9 mouse cellular contexts compared by ENCODE assay signal in genomic region chr5:81329571-81329971, GRCm38 (mm10).
DNase-seq lines count a peak whose midpoint lies in the region; ATAC-seq and TF ChIP-seq lines count a peak whose summit lies in the region.
"Had no signal": no experiment of that assay in that cellular context is flagged by ENCODE, and none has a peak within 500 bp of the region (broad histone marks: within the 10 kb centered on the region; RNA-seq: fewer than 3 reads in every experiment).

No protein-coding gene starts in this region.

- DNase-seq in kidney, postnatal 4 days: peak; percentile 15 to 18
- DNase-seq in kidney, adult 2 months: no peak
- DNase-seq in embryonic facial prominence, embryonic 11.5 days (ENCODE audit: low spot score): peak; percentile 20
- DNase-seq in forebrain, postnatal 0 days: no peak
- DNase-seq in left cerebral cortex, postnatal 14 days (ENCODE audit: low spot score in 2 of 2): no peak
- DNase-seq: thymus, adult 18-20 months had no signal

- H3K36me3 ChIP-seq in kidney, adult 2 months (ENCODE audit: control insufficient read depth, insufficient read depth, low read length): no peaks in the 10 kb centered on the region
- no peaks in the 10 kb centered on the region for H3K36me3 ChIP-seq in embryonic facial prominence, embryonic 11.5 days (replicated peaks; ENCODE audit: control insufficient read depth, insufficient read depth, low read depth, low read length)
- H3K36me3 ChIP-seq in forebrain, postnatal 0 days (ENCODE audit: insufficient read depth): no peaks in the 10 kb centered on the region
- no peaks in the 10 kb centered on the region for H3K36me3 ChIP-seq in neural tube, embryonic 13.5 days

- H3K4me2 ChIP-seq in embryonic facial prominence, embryonic 11.5 days (ENCODE audit: low read depth, low read length): no peak overlapping the region
- H3K4me2 ChIP-seq in forebrain, postnatal 0 days (ENCODE audit: low read depth): no peak overlapping the region
- peak overlapping the region; percentile 30 for H3K4me2 ChIP-seq in neural tube, embryonic 13.5 days

- H3K4me1 ChIP-seq in kidney, adult 2 months (ENCODE audit: control insufficient read depth, insufficient read depth, low read length): no peaks in the 10 kb centered on the region
- no peaks in the 10 kb centered on the region for H3K4me1 ChIP-seq in embryonic facial prominence, embryonic 11.5 days (ENCODE audit: control insufficient read depth, insufficient read depth, low read length)
- no peaks in the 10 kb centered on the region for H3K4me1 ChIP-seq in forebrain, postnatal 0 days (ENCODE audit: insufficient read depth)
- H3K4me1 ChIP-seq in neural tube, embryonic 13.5 days (replicated peaks): peaks cover 11% of the 10 kb centered on the region

- intact Hi-C loops in left cerebral cortex, postnatal 14 days (cut with DNase I): no loop called here

- no peaks in the 10 kb centered on the region for H3K27me3 ChIP-seq in kidney, adult 2 months (replicated peaks; ENCODE audit: control insufficient read depth, insufficient read depth, low read length)
- H3K27me3 ChIP-seq in embryonic facial prominence, embryonic 11.5 days (ENCODE audit: control insufficient read depth, insufficient read depth, low read length): no peaks in the 10 kb centered on the region
- no peaks in the 10 kb centered on the region for H3K27me3 ChIP-seq in forebrain, postnatal 0 days (ENCODE audit: insufficient read depth, low read length)
- H3K27me3 ChIP-seq in neural tube, embryonic 13.5 days: no peaks in the 10 kb centered on the region

- H3K4me3 ChIP-seq in kidney, adult 2 months (ENCODE audit: insufficient read depth, low read depth, low read length): no peak overlapping the region
- H3K4me3 ChIP-seq in embryonic facial prominence, embryonic 11.5 days (ENCODE audit: low read depth, low read length): no peak overlapping the region
- H3K4me3 ChIP-seq in forebrain, postnatal 0 days (ENCODE audit: low read depth, low read length): no peak overlapping the region
- H3K4me3 ChIP-seq in neural tube, embryonic 13.5 days: no peak overlapping the region

- H3K27ac ChIP-seq in kidney, adult 2 months (ENCODE audit: insufficient read depth, low read depth, low read length): no peak overlapping the region
- H3K27ac ChIP-seq in embryonic facial prominence, embryonic 11.5 days (replicated peaks; ENCODE audit: low read depth, low read length): no peak overlapping the region
- no peak overlapping the region for H3K27ac ChIP-seq in forebrain, postnatal 0 days (ENCODE audit: low read depth, low read length)
- H3K27ac ChIP-seq in neural tube, embryonic 13.5 days (replicated peaks): no peak overlapping the region

- TF ChIP-seq CTCF in kidney, adult 2 months (conservative IDR thresholded peaks at IDR 0.05; ENCODE audit: insufficient read depth, insufficient read length, low read depth, low read length): no peak
- no peak for TF ChIP-seq CTCF in forebrain, postnatal 0 days (IDR thresholded peaks at IDR 0.05; ENCODE audit: low read depth)

- ATAC-seq in embryonic facial prominence, embryonic 11.5 days (replicated peaks; ENCODE audit: insufficient number of reproducible peaks, low FRiP score, low TSS enrichment, low read depth): no peak
- peak; percentile 25 for ATAC-seq in forebrain, postnatal 0 days
- ATAC-seq in neural tube, embryonic 13.5 days (ENCODE audit: low read depth): peak; percentile 53
- ATAC-seq in inflammation-experienced regulatory T-cells, adult 6 months: no peak
- ATAC-seq: Patski had no signal

- H3K9me3 ChIP-seq in embryonic facial prominence, embryonic 11.5 days (replicated peaks; ENCODE audit: control insufficient read depth, low read length): no peaks in the 10 kb centered on the region
- H3K9me3 ChIP-seq in forebrain, postnatal 0 days (ENCODE audit: low read length): no peaks in the 10 kb centered on the region
- H3K9me3 ChIP-seq in neural tube, embryonic 13.5 days: no peaks in the 10 kb centered on the region

- H3K9ac ChIP-seq in embryonic facial prominence, embryonic 11.5 days (replicated peaks; ENCODE audit: low read length): no peak overlapping the region
- no peak overlapping the region for H3K9ac ChIP-seq in forebrain, postnatal 0 days
- H3K9ac ChIP-seq in neural tube, embryonic 13.5 days: no peak overlapping the region

- no peak for TF ChIP-seq POLR2A in kidney, adult 2 months (IDR thresholded peaks at IDR 0.05; ENCODE audit: low read depth, low read length)

- 31% methylated on average over 18 of the region's 18 CpGs for WGBS in kidney, adult 2 months
- 18% methylated on average over 17 of the region's 18 CpGs for WGBS in embryonic facial prominence, embryonic 11.5 days
- 20% methylated on average over 18 of the region's 18 CpGs for WGBS in forebrain, postnatal 0 days
- 14% methylated on average over 17 of the region's 18 CpGs for WGBS in neural tube, embryonic 13.5 days

Comparison
In these comparisons a context has a peak if more than half of its experiments do, and no peak if none do; other contexts are left out.
1. DNase-seq: peak in kidney, postnatal 4 days (2 of 2) and embryonic facial prominence, embryonic 11.5 days (single experiment); none in kidney, adult 2 months (single experiment), forebrain, postnatal 0 days (single experiment) and left cerebral cortex, postnatal 14 days (0 of 2).
2. ATAC-seq: peak in forebrain, postnatal 0 days (single experiment) and neural tube, embryonic 13.5 days (single experiment); none in embryonic facial prominence, embryonic 11.5 days (single experiment) and inflammation-experienced regulatory T-cells, adult 6 months (single experiment).